Mouse (Mus musculus) bone marrow macrophage, adult 2 months (primary cell): ENCODE results near the gene Taldo1. TPM values are rescaled to one million over a fixed set of nuclear protein-coding genes. Genes with fewer than 3 reads are reported as not detected.
"Not testable (repeated sequence)": the region's sequence is repeated elsewhere in the genome, so short reads cannot be mapped to it uniquely, and the experiment has no call there.

Experiments used
- H3K27ac ChIP-seq: 2 replicates; pipeline ENCODE4 v1.5.1; 2012; ENCODE audit warnings: low read depth, low read length; ENCODE audit not compliant: insufficient read depth
- H3K4me1 ChIP-seq: 2 replicates; pipeline ENCODE4 v1.6.1; 2012; ENCODE audit warnings: low read length; ENCODE audit not compliant: control insufficient read depth, insufficient read depth
- H3K4me3 ChIP-seq: 2 replicates; pipeline ENCODE4 v1.5.1; 2012; ENCODE audit warnings: mild to moderate bottlenecking, low read length, moderate library complexity; ENCODE audit not compliant: insufficient read depth
- CTCF ChIP-seq: IDR thresholded peaks from 2 replicates; pipeline ENCODE4 v1.5.1; 2012; ENCODE audit warnings: low read depth, mild to moderate bottlenecking, low read length, moderate library complexity
- POLR2A ChIP-seq: IDR thresholded peaks from 2 replicates; pipeline ENCODE4 v1.6.1; 2012; ENCODE audit warnings: mild to moderate bottlenecking, low read depth, low read length, borderline replicate concordance
- polyA plus RNA-seq: library from polyadenylated mRNA; stranded (reverse); fragments of >200 nt; gene quantifications from 2 replicates; pipeline ENCODE4 v1.2.4, GENCODE M21; 2012; ENCODE audit not compliant: missing spikeins, insufficient read depth, insufficient read length

The Taldo1 gene
- polyA plus RNA-seq, 1 experiment, result 438 TPM

- Histone ChIP-seq H3K4me3 (no peak overlapping the region), H3K27ac (no peak overlapping the region), H3K4me1 (peaks cover 9% of the 10 kb centered on the region)
- TF ChIP-seq CTCF (no peak), POLR2A (no peak)
Measured at GRCm38 (mm10) chr7:141387807-141388486, 4.1 kb upstream of the Taldo1 start.

- Histone ChIP-seq H3K27ac (no peak overlapping the region), H3K4me3 (no peak overlapping the region), H3K4me1 (peaks cover 8% of the 10 kb centered on the region)
- TF ChIP-seq POLR2A (no peak), CTCF (no peak)
Measured at GRCm38 (mm10) chr7:141388487-141389109, 3.4 kb upstream of the Taldo1 start.

GRCm38 (mm10) chr7:141390326-141391259, 1.4 kb upstream of the Taldo1 start:
- no peak overlapping the region for H3K4me3 ChIP-seq
- no peak overlapping the region for H3K27ac ChIP-seq
- peaks cover 15% of the 10 kb centered on the region for H3K4me1 ChIP-seq
- no peak for TF ChIP-seq POLR2A

GRCm38 (mm10) chr7:141392552-141393222, 688 bp downstream of the Taldo1 start:
- Histone ChIP-seq H3K27ac (peak overlapping the region; percentile 77), H3K4me3 (peak overlapping the region; percentile 64), H3K4me1 (peaks cover 15% of the 10 kb centered on the region)
- TF ChIP-seq POLR2A, result no peak
- TF ChIP-seq CTCF, result no peak

GRCm38 (mm10) chr7:141394158-141394557, 2.2 kb downstream of the Taldo1 start:
- Histone ChIP-seq H3K4me1 (peaks cover 15% of the 10 kb centered on the region), H3K4me3 (0 out of 2 replicates have a peak overlapping the region, but pooled peaks have one; percentile 2), H3K27ac (peak overlapping the region; percentile 58)
- TF ChIP-seq CTCF (no peak), POLR2A (no peak)

- 0 out of 2 replicates have a peak overlapping the region, but pooled peaks have one; percentile 29 for H3K27ac ChIP-seq
- H3K4me3 ChIP-seq, result no peak overlapping the region
- H3K4me1 ChIP-seq, result peaks cover 15% of the 10 kb centered on the region
- TF ChIP-seq CTCF (peak; percentile 98), POLR2A (no peak)
Measured at GRCm38 (mm10) chr7:141394771-141395170, 2.8 kb downstream of the Taldo1 start.

- Histone ChIP-seq H3K27ac (no peak overlapping the region), H3K4me3 (no peak overlapping the region), H3K4me1 (peaks cover 14% of the 10 kb centered on the region)
- TF ChIP-seq CTCF, result no peak
- TF ChIP-seq POLR2A, result no peak
Measured at GRCm38 (mm10) chr7:141395348-141395747, 3.3 kb downstream of the Taldo1 start.

- no peak overlapping the region for H3K27ac ChIP-seq
- H3K4me1 ChIP-seq, result no peaks in the 10 kb centered on the region
- H3K4me3 ChIP-seq, result no peak overlapping the region
- TF ChIP-seq POLR2A (no peak), CTCF (peak; percentile 48; the same call in 1 of the 2 replicates)
Measured at GRCm38 (mm10) chr7:141403305-141403704, 11.3 kb downstream of the Taldo1 start.

GRCm38 (mm10) chr7:141405466-141405865, 13.5 kb downstream of the Taldo1 start:
- H3K4me1 ChIP-seq, result peaks cover 4% of the 10 kb centered on the region
- H3K27ac ChIP-seq, result no peak overlapping the region
- H3K4me3 ChIP-seq, result no peak overlapping the region
- TF ChIP-seq POLR2A, result no peak
- TF ChIP-seq CTCF, result no peak

- not testable (repeated sequence) for H3K27ac ChIP-seq, H3K4me1 ChIP-seq, H3K4me3 ChIP-seq
Measured at GRCm38 (mm10) chr7:141407670-141408069, 15.7 kb downstream of the Taldo1 start.
